8 mouse cellular contexts compared by ENCODE assay signal in genomic region chrX:8145153-8145991, GRCm38 (mm10). TPM values are rescaled to one million over a fixed set of nuclear protein-coding genes. Genes with fewer than 3 reads are reported as not detected.
DNase-seq lines count a peak whose midpoint lies in the region; ATAC-seq lines count a peak whose summit lies in the region.

Rbm3 (minus strand) TSS chrX:8145880.

- peak; percentile 86 for ATAC-seq in common myeloid progenitor, adult 5-6 weeks (replicated peaks; ENCODE audit: low read depth, poor library complexity, severe bottlenecking)

- no peaks in the 10 kb centered on the region for H3K27me3 ChIP-seq in megakaryocyte, embryonic 14.5 days (replicated peaks)

- H3K36me3 ChIP-seq in megakaryocyte, embryonic 14.5 days (replicated peaks; ENCODE audit: low read length), result peaks cover 39% of the 10 kb centered on the region

- DNase-seq in ZHBTc4 (ENCODE audit: low read depth, low spot score), result peak; percentile 95
- peak; percentile 74 to 81 for DNase-seq in gastrocnemius, adult 8-10 months (ENCODE audit: low spot score in 2 of 2)
- peak; percentile 62 for DNase-seq in hindlimb bud, embryonic 11.5 days (ENCODE audit: extremely low spot score, low read depth, low spot score)
- peak; percentile 71 to 87 for DNase-seq in left cerebral cortex, adult 8-10 months (ENCODE audit: low spot score in 2 of 2)
- DNase-seq in right cerebral cortex, postnatal 10 days (ENCODE audit: low spot score in 2 of 2), result peak; percentile 93 to 94
- DNase-seq in urinary bladder, postnatal 25 days (ENCODE audit: low spot score), result peak; percentile 69

- H3K4me3 ChIP-seq in megakaryocyte, embryonic 14.5 days (replicated peaks), result peak within 1 kb of the TSS; percentile 95

- H3K9me3 ChIP-seq in megakaryocyte, embryonic 14.5 days, result peaks cover 14% of the 10 kb centered on the region

- peaks cover 27% of the 10 kb centered on the region for H3K4me1 ChIP-seq in megakaryocyte, embryonic 14.5 days

RNA-seq across cellular contexts. Expression of gene Rbm3, which starts in this region (rescaled TPM):
- total RNA-seq in common myeloid progenitor, adult 5-6 weeks (2017), result 1,314 and 1,321 TPM in 2 replicates
- total RNA-seq in gastrocnemius, adult 8-10 months (2022), result 100 to 1,000 TPM in 1 of 4 experiments, 10 to 100 TPM in 3; 45.7 to 121 (median 61.8) TPM
- total RNA-seq in left cerebral cortex, adult 8-10 months (2022), result 100 to 1,000 TPM; 134 to 198 (median 155) TPM
- 3.2 and 96.3 TPM in 2 replicates for polyA plus RNA-seq in megakaryocyte, embryonic 14.5 days (2012; ENCODE audit: insufficient read depth, low replicate concordance)

Comparison
In these comparisons a context has a peak if more than half of its experiments do, and no peak if none do; other contexts are left out.
1. Peak in every context shown above with its lines: DNase-seq, ATAC-seq and H3K4me3 ChIP-seq.